Mouse (Mus musculus) left cerebral cortex, adult 2 months (tissue): ENCODE data around the gene Chordc1. TPM values are rescaled to one million over a fixed set of nuclear protein-coding genes. Genes with fewer than 3 reads are reported as not detected.
A peak's percentile ranks its signal among the peaks of the same experiment; 100 is the strongest.
"Not testable (repeated sequence)": the region's sequence is repeated elsewhere in the genome, so short reads cannot be mapped to it uniquely, and the experiment has no call there.

ENCODE experiments used
- DNase-seq, 2 experiments: peaks; one replicate each; pipeline ENCODE4 v3.0.0; 2021 to 2022; ENCODE audit warnings: low spot score in 2 of 2, mixed read lengths in 1 of 2; ENCODE audit errors: extremely low spot score in 1 of 2
- H3K27ac ChIP-seq: fragments of 200-600 bp; 2 replicates; pipeline ENCODE4 v1.8.1; 2022
- H3K4me3 ChIP-seq: fragments of 200-600 bp; 2 replicates; pipeline ENCODE4 v1.8.1; 2022
- CTCF ChIP-seq: fragments of 200-600 bp; IDR thresholded peaks from 2 replicates; pipeline ENCODE4 v1.8.1; 2022; ENCODE audit warnings: antibody characterized with exemption, mild to moderate bottlenecking, moderate library complexity
- intact Hi-C: fragments of 180-260 bp; cut with DNase I; formaldehyde crosslinking; loops from one replicate; pipeline ENCODE4 v1.15.1; 2025
- long read RNA-seq, 2 experiments: library from polyadenylated mRNA; stranded (forward); transcript quantifications; one replicate each; pipeline ENCODE4 v2.0.0; 2021; ENCODE audit warnings: borderline mapping rate in 2 of 2
- total RNA-seq, 2 experiments: library from RNA; stranded (reverse); gene quantifications; 2 replicates each; pipeline ENCODE4 v1.2.3; 2021

The Chordc1 gene
- 100 to 1,000 TPM; 107 to 108 TPM for total RNA-seq
- long read RNA-seq, experiment 1, full-length matches to known transcripts, result 92 of 112 reads
- long read RNA-seq, experiment 1, partial matches to known transcripts, result 3 of 112 reads
- long read RNA-seq, experiment 1, other reads (novel, unspliced or antisense), result 17 of 112 reads
- long read RNA-seq, experiment 2, full-length matches to known transcripts, result 59 of 79 reads
- long read RNA-seq, experiment 2, partial matches to known transcripts, result 2 of 79 reads
- long read RNA-seq, experiment 2, other reads (novel, unspliced or antisense), result 18 of 79 reads

GRCm38 (mm10) chr9:18291571-18292429 is at the start of gene Chordc1:
Chordc1 (plus strand) TSS chr9:18292125.
- peak; percentile 35 for TF ChIP-seq CTCF
- peak within 1 kb of the TSS; percentile 77 for H3K4me3 ChIP-seq
- intact Hi-C loops, result loop anchor here (10.0 kb wide), 1 partner anchor 1333 kb away; the partner anchor contains the start of gene Zfp317
- H3K27ac ChIP-seq, result peak within 1 kb of the TSS; percentile 97
- DNase-seq, result peak; percentile 95

- DNase-seq, result no peak
- H3K4me3 ChIP-seq, result no peak overlapping the region
- H3K27ac ChIP-seq, result no peak overlapping the region
- intact Hi-C loops, result no loop called here
- TF ChIP-seq CTCF, result no peak
Measured at GRCm38 (mm10) chr9:18275901-18276300, 16.0 kb upstream of the Chordc1 start.

GRCm38 (mm10) chr9:18276844-18277243 is 15.1 kb upstream of the Chordc1 start:
- Histone ChIP-seq H3K4me3 (no peak overlapping the region), H3K27ac (no peak overlapping the region)
- DNase-seq, result no peak
- TF ChIP-seq CTCF, result no peak
- intact Hi-C loops, result no loop called here

- DNase-seq, result no peak
- Histone ChIP-seq H3K4me3 (no peak overlapping the region), H3K27ac (no peak overlapping the region)
- intact Hi-C loops, result no loop called here
- TF ChIP-seq CTCF, result peak; percentile 60
Measured at GRCm38 (mm10) chr9:18277497-18277896, 14.4 kb upstream of the Chordc1 start.

GRCm38 (mm10) chr9:18278693-18279092 is 13.2 kb upstream of the Chordc1 start:
- H3K4me3 ChIP-seq, DNase-seq, H3K27ac ChIP-seq, intact Hi-C loops: not testable (repeated sequence)
- peak; percentile 63 for TF ChIP-seq CTCF

- intact Hi-C loops, result loop anchor here (10.0 kb wide), 1 partner anchor 1332 kb away; the partner anchor contains the start of gene Zfp317
- TF ChIP-seq CTCF, result no peak
- H3K4me3 ChIP-seq, result peak overlapping the region; percentile 77
- DNase-seq, result no peak
- peak overlapping the region; percentile 97 for H3K27ac ChIP-seq
Measured at GRCm38 (mm10) chr9:18292443-18292922, 558 bp downstream of the Chordc1 start.

- DNase-seq, result no peak
- peak overlapping the region; percentile 77 for H3K4me3 ChIP-seq
- H3K27ac ChIP-seq, result peak overlapping the region; percentile 97
- intact Hi-C loops, result loop anchor here (10.0 kb wide), 1 partner anchor 1332 kb away; the partner anchor contains the start of gene Zfp317
- TF ChIP-seq CTCF, result no peak
Measured at GRCm38 (mm10) chr9:18293026-18293781, 1.3 kb downstream of the Chordc1 start.

GRCm38 (mm10) chr9:18298301-18298700 is 6.4 kb downstream of the Chordc1 start:
- no peak for DNase-seq
- Histone ChIP-seq H3K4me3 (no peak overlapping the region), H3K27ac (no peak overlapping the region)
- TF ChIP-seq CTCF, result no peak
- intact Hi-C loops, result loop anchor here (10.0 kb wide), 1 partner anchor 1326 kb away; the partner anchor contains the start of gene Zfp317

GRCm38 (mm10) chr9:18319990-18320389 is 28.1 kb downstream of the Chordc1 start:
- no peak for DNase-seq

More at GRCm38 (mm10) chr9:18319990-18320389, 28.1 kb downstream of the Chordc1 start:
- intact Hi-C loops, result no loop called here
- Histone ChIP-seq H3K4me3 (no peak overlapping the region), H3K27ac (no peak overlapping the region)
- TF ChIP-seq CTCF, result no peak

Other genes with a start within 250 kb of the Chordc1 start
- gene Naalad2, start 110.9 kb downstream of the Chordc1 start, total RNA-seq, result under 1 TPM; 0.41 to 0.63 TPM
- gene Ubtfl1, start 112.3 kb downstream of the Chordc1 start, total RNA-seq, result not detected
- not detected for gene Mbd3l2, start 138.5 kb downstream of the Chordc1 start, total RNA-seq
- gene Zfp558, start 186.1 kb downstream of the Chordc1 start, total RNA-seq, result 1 to 10 TPM; 2.5 to 2.8 TPM
- gene Mbd3l1, start 186.2 kb downstream of the Chordc1 start, total RNA-seq, result not detected